Mouse (Mus musculus): ENCODE measurements at regions not wholly inside any gene's neighbourhood (a gene's known extent, or its start where the extent isn't known, plus 50 kb on each side); places are given as distances from the start of the nearest gene placed in this dataset.

DNA sequence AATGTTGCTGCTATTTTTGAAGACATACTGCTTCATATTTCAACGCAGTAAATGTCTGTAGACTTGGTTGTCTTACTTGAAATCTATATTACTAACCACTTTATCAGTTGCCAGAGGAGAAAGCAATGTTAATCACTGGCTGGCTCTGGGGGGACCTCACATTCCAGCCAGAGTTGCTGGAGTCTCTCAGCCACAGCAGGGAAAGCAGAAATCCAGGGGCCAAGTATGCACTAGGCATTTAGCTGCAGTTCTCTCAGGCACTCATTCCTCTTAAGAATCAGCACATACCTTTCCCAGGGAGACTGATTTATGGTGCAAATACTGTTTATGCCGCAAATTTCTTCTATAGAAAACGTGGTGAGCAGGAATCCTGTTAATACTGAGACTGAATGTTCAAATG, 933.6 kb upstream of the Lcorl start:
- Histone ChIP-seq H3K9ac (ENCODE audit: low read length) (no peak overlapping the region), H3K4me1 (replicated peaks; ENCODE audit: control insufficient read depth, insufficient read depth) (no peaks in the 10 kb centered on the region), H3K9me3 (ENCODE audit: control insufficient read depth, low read length) (no peaks in the 10 kb centered on the region), H3K4me3 (ENCODE audit: low read depth, low read length) (no peak overlapping the region), H3K36me3 (ENCODE audit: control insufficient read depth, insufficient read depth, low read length) (no peaks in the 10 kb centered on the region), H3K27me3 (ENCODE audit: control insufficient read depth, insufficient read depth, low read length) (no peaks in the 10 kb centered on the region), H3K4me2 (replicated peaks; ENCODE audit: low read depth) (no peak overlapping the region), H3K27ac (replicated peaks) (no peak overlapping the region)
- ATAC-seq (ENCODE audit: low FRiP score, low TSS enrichment) (no peak), DNase-seq (ENCODE audit: low spot score) (no peak)
- TF ChIP-seq CTCF (IDR thresholded peaks at IDR 0.05; ENCODE audit: low read depth) (no peak), EP300 (optimal IDR thresholded peaks at IDR 0.05) (no peak)
- WGBS = 32% methylated on average over 3 of the region's 3 CpGs

DNA sequence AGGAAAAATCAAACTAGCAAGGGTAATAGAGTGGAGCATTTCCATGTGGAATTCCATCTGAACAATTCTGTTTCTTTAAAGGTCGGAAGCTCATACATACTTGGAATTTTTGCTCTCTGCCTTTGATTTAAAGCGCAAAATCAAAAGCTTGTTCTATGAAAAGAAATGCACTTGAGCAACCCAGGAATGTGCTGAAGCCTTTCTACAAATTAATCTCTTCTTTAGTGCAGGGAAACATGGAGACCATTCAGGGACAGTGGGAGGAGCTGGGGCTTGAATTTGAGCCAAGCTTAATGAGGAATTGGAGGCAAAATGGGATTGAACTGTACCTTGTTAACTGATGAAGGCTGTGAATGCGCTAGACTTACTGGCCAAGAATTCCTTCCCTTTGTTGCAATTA, 933.1 kb upstream of the Lcorl start:
- Histone ChIP-seq H3K9ac (ENCODE audit: low read length) (no peak overlapping the region), H3K9me3 (ENCODE audit: control insufficient read depth, low read length) (no peaks in the 10 kb centered on the region), H3K4me2 (replicated peaks; ENCODE audit: low read depth) (no peak overlapping the region), H3K4me1 (replicated peaks; ENCODE audit: control insufficient read depth, insufficient read depth) (no peaks in the 10 kb centered on the region), H3K27me3 (ENCODE audit: control insufficient read depth, insufficient read depth, low read length) (no peaks in the 10 kb centered on the region), H3K27ac (replicated peaks) (no peak overlapping the region), H3K4me3 (ENCODE audit: low read depth, low read length) (no peak overlapping the region), H3K36me3 (ENCODE audit: control insufficient read depth, insufficient read depth, low read length) (no peaks in the 10 kb centered on the region)
- WGBS = 31% methylated on average over 3 of the region's 3 CpGs
- DNase-seq (ENCODE audit: low spot score) (no peak), ATAC-seq (ENCODE audit: low FRiP score, low TSS enrichment) (no peak)
- TF ChIP-seq CTCF (IDR thresholded peaks at IDR 0.05; ENCODE audit: low read depth) = no peak
- TF ChIP-seq EP300 (optimal IDR thresholded peaks at IDR 0.05) = no peak

DNA sequence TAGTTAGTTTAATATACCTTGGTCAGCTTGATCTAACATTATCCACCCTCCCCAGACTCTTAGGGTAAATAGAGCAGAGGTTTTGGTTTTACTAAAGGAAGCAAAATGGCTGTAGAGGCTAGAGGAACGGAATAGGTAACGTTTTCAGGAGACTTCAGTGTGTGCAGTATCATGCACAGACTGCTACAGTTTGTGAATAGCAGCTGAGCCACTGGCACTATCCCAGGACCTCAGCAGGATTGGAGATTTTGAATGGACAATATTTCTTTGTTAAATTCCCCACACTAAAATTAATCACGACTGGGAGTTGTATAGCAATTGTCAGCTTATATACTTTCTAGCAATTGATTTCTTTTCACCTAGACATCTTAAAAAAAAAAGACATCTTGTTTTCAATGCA, 929.7 kb upstream of the Lcorl start:
- Histone ChIP-seq H3K27me3 (ENCODE audit: control insufficient read depth, insufficient read depth, low read length) (no peaks in the 10 kb centered on the region), H3K4me1 (replicated peaks; ENCODE audit: control insufficient read depth, insufficient read depth) (no peaks in the 10 kb centered on the region), H3K27ac (replicated peaks) (no peak overlapping the region), H3K36me3 (ENCODE audit: control insufficient read depth, insufficient read depth, low read length) (no peaks in the 10 kb centered on the region), H3K9ac (ENCODE audit: low read length) (no peak overlapping the region), H3K4me3 (ENCODE audit: low read depth, low read length) (no peak overlapping the region), H3K9me3 (ENCODE audit: control insufficient read depth, low read length) (no peaks in the 10 kb centered on the region), H3K4me2 (replicated peaks; ENCODE audit: low read depth) (no peak overlapping the region)
- WGBS = 58% methylated on average over 3 of the region's 3 CpGs
- TF ChIP-seq EP300 (optimal IDR thresholded peaks at IDR 0.05) (no peak), CTCF (IDR thresholded peaks at IDR 0.05; ENCODE audit: low read depth) (no peak)
- ATAC-seq (ENCODE audit: low FRiP score, low TSS enrichment) (no peak), DNase-seq (ENCODE audit: low spot score) (no peak)

DNA sequence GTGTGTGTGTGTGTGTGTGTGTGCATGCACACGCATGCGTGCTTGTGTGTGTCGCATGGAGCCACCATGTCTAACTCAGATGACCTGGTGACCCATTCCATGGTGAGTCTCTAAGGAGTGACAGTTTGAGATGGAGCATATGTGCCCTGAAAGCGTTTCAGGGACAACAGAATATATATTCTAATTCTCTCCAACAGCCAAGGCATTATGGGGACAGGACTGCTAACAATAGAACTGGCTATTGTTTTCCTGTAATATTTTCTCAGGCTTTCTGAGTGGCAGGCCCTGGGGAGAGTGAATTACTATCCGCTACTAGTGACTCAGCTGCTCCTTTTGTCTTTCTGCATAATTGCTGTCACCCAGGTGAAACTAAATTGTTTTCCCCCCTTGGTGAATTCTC, 898.7 kb upstream of the Lcorl start:
- H3K27ac ChIP-seq (replicated peaks) = no peak overlapping the region
- ATAC-seq (ENCODE audit: low FRiP score, low TSS enrichment) = no peak
- DNase-seq (ENCODE audit: low spot score) = no peak
- no peak overlapping the region for H3K9ac ChIP-seq (ENCODE audit: low read length)
- no peaks in the 10 kb centered on the region for H3K27me3 ChIP-seq (ENCODE audit: control insufficient read depth, insufficient read depth, low read length)
- TF ChIP-seq EP300 (optimal IDR thresholded peaks at IDR 0.05) (no peak), CTCF (IDR thresholded peaks at IDR 0.05; ENCODE audit: low read depth) (no peak)
- H3K4me1 ChIP-seq (replicated peaks; ENCODE audit: control insufficient read depth, insufficient read depth) = no peaks in the 10 kb centered on the region
- H3K4me3 ChIP-seq (ENCODE audit: low read depth, low read length) = no peak overlapping the region
- H3K9me3 ChIP-seq (ENCODE audit: control insufficient read depth, low read length) = no peaks in the 10 kb centered on the region
- H3K36me3 ChIP-seq (ENCODE audit: control insufficient read depth, insufficient read depth, low read length) = no peaks in the 10 kb centered on the region
- no peak overlapping the region for H3K4me2 ChIP-seq (replicated peaks; ENCODE audit: low read depth)
- WGBS = 82% methylated on average over 5 of the region's 5 CpGs

DNA sequence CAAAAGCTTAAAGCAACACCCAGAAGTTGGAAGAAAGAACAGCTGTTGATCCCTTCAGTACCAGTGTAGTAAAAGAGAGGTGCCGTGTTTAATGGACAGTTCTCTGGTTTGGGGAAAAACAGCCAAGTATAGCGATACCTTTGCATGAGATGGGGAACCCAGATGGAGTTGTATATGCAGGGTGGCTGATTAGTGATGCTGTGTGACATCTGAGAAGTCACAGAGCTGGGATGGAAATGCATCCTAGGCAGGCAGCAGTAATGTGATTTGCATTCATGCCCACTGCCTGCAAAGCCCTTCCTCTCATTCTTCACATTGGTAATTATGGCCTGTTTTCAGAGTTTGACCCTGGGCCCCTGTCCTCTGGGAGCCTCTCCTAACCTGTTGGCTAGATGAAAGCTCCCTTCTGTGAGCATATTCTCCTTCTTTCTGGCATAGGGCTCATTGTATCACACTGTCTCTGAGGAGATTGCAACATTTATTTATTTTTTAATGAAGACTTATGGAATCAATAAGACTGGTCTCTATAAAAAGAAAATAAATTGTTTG, 882.7 kb upstream of the Lcorl start:
- no peaks in the 10 kb centered on the region for H3K27me3 ChIP-seq (ENCODE audit: control insufficient read depth, insufficient read depth, low read length)
- no peak overlapping the region for H3K27ac ChIP-seq (replicated peaks)
- H3K36me3 ChIP-seq (ENCODE audit: control insufficient read depth, insufficient read depth, low read length) = no peaks in the 10 kb centered on the region
- H3K4me1 ChIP-seq (replicated peaks; ENCODE audit: control insufficient read depth, insufficient read depth) = no peaks in the 10 kb centered on the region
- no peak overlapping the region for H3K4me2 ChIP-seq (replicated peaks; ENCODE audit: low read depth)
- H3K4me3 ChIP-seq (ENCODE audit: low read depth, low read length) = no peak overlapping the region
- 67% methylated on average over 2 of the region's 2 CpGs for WGBS
- no peak overlapping the region for H3K9ac ChIP-seq (ENCODE audit: low read length)
- DNase-seq (ENCODE audit: low spot score) (no peak), ATAC-seq (ENCODE audit: low FRiP score, low TSS enrichment) (no peak)
- no peak for TF ChIP-seq EP300 (optimal IDR thresholded peaks at IDR 0.05)
- no peak for TF ChIP-seq CTCF (IDR thresholded peaks at IDR 0.05; ENCODE audit: low read depth)
- H3K9me3 ChIP-seq (ENCODE audit: control insufficient read depth, low read length) = no peaks in the 10 kb centered on the region

DNA sequence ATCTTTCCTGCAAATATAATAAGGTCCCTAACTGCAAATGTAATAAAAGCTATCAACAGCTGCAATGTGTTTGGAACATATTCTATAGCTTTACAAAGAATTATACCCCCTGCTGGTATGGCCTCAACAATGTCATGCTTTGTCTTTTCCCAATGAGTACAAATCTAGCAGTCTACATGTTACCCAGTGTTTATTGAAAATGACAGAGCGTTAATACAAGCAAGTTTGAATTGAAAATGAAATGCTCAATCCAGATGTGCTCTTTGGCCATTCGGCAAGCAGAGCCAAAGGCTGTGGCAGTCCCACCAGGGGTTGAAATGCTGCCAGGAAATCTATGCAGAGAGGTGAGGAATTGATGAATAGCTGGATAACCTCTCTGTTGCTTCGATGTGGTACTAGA, 875.1 kb upstream of the Lcorl start:
- H3K4me1 ChIP-seq (replicated peaks; ENCODE audit: control insufficient read depth, insufficient read depth) = no peaks in the 10 kb centered on the region
- 67% methylated on average over 3 of the region's 3 CpGs for WGBS
- H3K9ac ChIP-seq (ENCODE audit: low read length) = no peak overlapping the region
- H3K4me2 ChIP-seq (replicated peaks; ENCODE audit: low read depth) = no peak overlapping the region
- DNase-seq (ENCODE audit: low spot score) (no peak), ATAC-seq (ENCODE audit: low FRiP score, low TSS enrichment) (no peak)
- no peak for TF ChIP-seq EP300 (optimal IDR thresholded peaks at IDR 0.05)
- no peaks in the 10 kb centered on the region for H3K36me3 ChIP-seq (ENCODE audit: control insufficient read depth, insufficient read depth, low read length)
- no peak overlapping the region for H3K27ac ChIP-seq (replicated peaks)
- no peaks in the 10 kb centered on the region for H3K9me3 ChIP-seq (ENCODE audit: control insufficient read depth, low read length)
- H3K4me3 ChIP-seq (ENCODE audit: low read depth, low read length) = no peak overlapping the region
- H3K27me3 ChIP-seq (ENCODE audit: control insufficient read depth, insufficient read depth, low read length) = no peaks in the 10 kb centered on the region

Data from stomach, postnatal 0 days (tissue).